Mouse (Mus musculus) CH12.LX (cell line): ENCODE measurements at regions not wholly inside any gene's neighbourhood (a gene's known extent, or its start where the extent isn't known, plus 50 kb on each side); places are given as distances from the start of the nearest gene placed in this dataset.

Experiments
- DNase-seq: peaks from one replicate; pipeline ENCODE4 v3.0.0-alpha.2; 2013; ENCODE audit errors: extremely low read depth
- H3K27ac ChIP-seq: 2 replicates; pipeline ENCODE4 v1.5.1; 2012; ENCODE audit warnings: low read depth, mild to moderate bottlenecking, control low read depth, moderate library complexity; ENCODE audit not compliant: insufficient read depth
- H3K27me3 ChIP-seq: replicated peaks from 2 replicates; pipeline ENCODE3; 2012; ENCODE audit warnings: inconsistent platforms
- H3K36me3 ChIP-seq, 2 experiments: replicated peaks in 1 of 2; 2 replicates each; pipeline versions ENCODE3 to v1.6.1; 2012; ENCODE audit warnings: inconsistent platforms in 1 of 2, low read length in 1 of 2, mild to moderate bottlenecking in 1 of 2, mixed read lengths in 1 of 2, moderate library complexity in 1 of 2; ENCODE audit not compliant: control insufficient read depth in 1 of 2, insufficient read depth in 1 of 2
- H3K4me1 ChIP-seq, 2 experiments: 2 replicates each; pipeline ENCODE4 v1.6.1; 2012; ENCODE audit warnings: inconsistent platforms in 1 of 2, moderate library complexity in 1 of 2; ENCODE audit not compliant: insufficient read depth in 2 of 2, control insufficient read depth in 1 of 2
- H3K4me2 ChIP-seq: 2 replicates; pipeline ENCODE4 v1.6.1; 2012; ENCODE audit warnings: low read depth, mild to moderate bottlenecking, control low read depth; ENCODE audit not compliant: poor library complexity, insufficient read depth, severe bottlenecking
- H3K4me3 ChIP-seq, 3 experiments: fragments of 150-350 bp in 1 of 3; sonication (generic) in 1 of 3; replicated peaks in 1 of 3; 2 replicates each; pipeline versions ENCODE3 to v1.5.1; 2011 to 2012; ENCODE audit warnings: low read depth in 2 of 3, low read length in 2 of 3, mild to moderate bottlenecking in 2 of 3, moderate library complexity in 2 of 3, control low read depth in 1 of 3, improper control_type of control experiment in 1 of 3, inconsistent platforms in 1 of 3, mixed read lengths in 1 of 3; ENCODE audit not compliant: poor library complexity in 1 of 3
- H3K79me2 ChIP-seq: replicated peaks from 2 replicates; pipeline ENCODE4 v1.6.1; 2012; ENCODE audit warnings: mild to moderate bottlenecking, moderate library complexity; ENCODE audit not compliant: control insufficient read depth, poor library complexity, insufficient read depth, severe bottlenecking; ENCODE audit errors: extremely low read depth
- H3K9ac ChIP-seq: 2 replicates; pipeline ENCODE4 v1.6.1; 2012; ENCODE audit warnings: low read depth, mild to moderate bottlenecking, control low read depth, moderate library complexity; ENCODE audit not compliant: insufficient read depth
- H3K9me3 ChIP-seq: replicated peaks from 2 replicates; pipeline ENCODE3; 2012; ENCODE audit warnings: low read length, inconsistent platforms, mixed read lengths
- CHD2 ChIP-seq: IDR thresholded peaks from 2 replicates; pipeline ENCODE4 v1.6.1; 2011; ENCODE audit warnings: low read length, improper control_type of control experiment
- ELF1 ChIP-seq: IDR thresholded peaks from 2 replicates; pipeline ENCODE4 v1.6.1; 2014; ENCODE audit warnings: low read depth, mild to moderate bottlenecking, inconsistent platforms, low read length, improper control_type of control experiment
- EP300 ChIP-seq: IDR thresholded peaks from 2 replicates; pipeline ENCODE4 v1.6.1; 2011; ENCODE audit warnings: low read length, improper control_type of control experiment
- GABPA ChIP-seq: IDR thresholded peaks from 2 replicates; pipeline ENCODE4 v1.6.1; 2012; ENCODE audit warnings: low read depth, low read length, improper control_type of control experiment, inconsistent platforms; ENCODE audit not compliant: insufficient replicate concordance
- HCFC1 ChIP-seq: IDR thresholded peaks from 2 replicates; pipeline ENCODE4 v1.6.1; 2012; ENCODE audit warnings: low read depth, mild to moderate bottlenecking, inconsistent platforms, low read length, improper control_type of control experiment
- JUN ChIP-seq: IDR thresholded peaks from 2 replicates; pipeline ENCODE4 v1.6.1; 2011; ENCODE audit warnings: low read depth, mild to moderate bottlenecking, low read length, improper control_type of control experiment, moderate library complexity; ENCODE audit not compliant: insufficient read depth
- JUND ChIP-seq: conservative IDR thresholded peaks from 2 replicates; pipeline ENCODE4 v1.6.1; 2011; ENCODE audit warnings: low read depth, low read length, improper control_type of control experiment
- KAT2A ChIP-seq: IDR thresholded peaks from 2 replicates; pipeline ENCODE4 v1.6.1; 2012; ENCODE audit warnings: low read length, improper control_type of control experiment, inconsistent platforms; ENCODE audit not compliant: insufficient replicate concordance
- MAFK ChIP-seq: IDR thresholded peaks from 2 replicates; pipeline ENCODE4 v1.6.1; 2011; ENCODE audit warnings: low read length, improper control_type of control experiment; ENCODE audit not compliant: insufficient replicate concordance
- MAX ChIP-seq: IDR thresholded peaks from 2 replicates; pipeline ENCODE4 v1.6.1; 2011; ENCODE audit warnings: low read length, improper control_type of control experiment
- MAZ ChIP-seq: IDR thresholded peaks from 2 replicates; pipeline ENCODE4 v1.6.1; 2012; ENCODE audit warnings: low read depth, mild to moderate bottlenecking, inconsistent platforms, low read length, improper control_type of control experiment, moderate library complexity
- MEF2A ChIP-seq: IDR thresholded peaks from 2 replicates; pipeline ENCODE4 v1.6.1; 2014; ENCODE audit warnings: low read depth, mild to moderate bottlenecking, inconsistent platforms, low read length, improper control_type of control experiment, borderline replicate concordance
- MYC ChIP-seq: IDR thresholded peaks from 2 replicates; pipeline ENCODE4 v1.6.1; 2011; ENCODE audit warnings: low read depth, mild to moderate bottlenecking, improper control_type of control experiment, low read length
- NELFE ChIP-seq: IDR thresholded peaks from 2 replicates; pipeline ENCODE4 v1.6.1; 2011; ENCODE audit warnings: low read depth, low read length, improper control_type of control experiment
- PAX5 ChIP-seq: IDR thresholded peaks from 2 replicates; pipeline ENCODE4 v1.6.1; 2012; ENCODE audit warnings: low read length, inconsistent platforms, mixed read lengths
- POLR2A ChIP-seq: IDR thresholded peaks from 2 replicates; pipeline ENCODE4 v1.6.1; 2011; ENCODE audit warnings: low read depth, mild to moderate bottlenecking, improper control_type of control experiment, low read length
- POLR2AphosphoS2 ChIP-seq: IDR thresholded peaks from 2 replicates; pipeline ENCODE4 v1.6.1; 2011; ENCODE audit warnings: low read depth, low read length, improper control_type of control experiment
- RAD21 ChIP-seq: IDR thresholded peaks from 2 replicates; pipeline ENCODE4 v1.6.1; 2011; ENCODE audit warnings: low read depth, mild to moderate bottlenecking, low read length, improper control_type of control experiment, moderate library complexity
- RCOR1 ChIP-seq: conservative IDR thresholded peaks from 2 replicates; pipeline ENCODE4 v1.6.1; 2012; ENCODE audit warnings: low read depth, mild to moderate bottlenecking, inconsistent platforms, low read length, improper control_type of control experiment
- SMC3 ChIP-seq: IDR thresholded peaks from 2 replicates; pipeline ENCODE4 v1.6.1; 2011; ENCODE audit warnings: low read depth, low read length, improper control_type of control experiment
- TCF12 ChIP-seq: IDR thresholded peaks from 2 replicates; pipeline ENCODE4 v1.6.1; 2014; ENCODE audit warnings: low read depth, mild to moderate bottlenecking, inconsistent platforms, low read length, improper control_type of control experiment
- UBTF ChIP-seq: IDR thresholded peaks from 2 replicates; pipeline ENCODE4 v1.6.1; 2012; ENCODE audit warnings: low read depth, mild to moderate bottlenecking, inconsistent platforms, low read length, improper control_type of control experiment, moderate library complexity
- USF2 ChIP-seq: conservative IDR thresholded peaks from 2 replicates; pipeline ENCODE4 v1.6.1; 2011; ENCODE audit warnings: low read depth, low read length, improper control_type of control experiment
- ZKSCAN1 ChIP-seq: IDR thresholded peaks from 2 replicates; pipeline ENCODE4 v1.6.1; 2012; ENCODE audit warnings: low read depth, inconsistent platforms, low read length, improper control_type of control experiment, borderline replicate concordance
- ZNF384 ChIP-seq: IDR thresholded peaks from 2 replicates; pipeline ENCODE4 v1.6.1; 2012; ENCODE audit warnings: low read depth, low read length, improper control_type of control experiment, inconsistent platforms
- dilution Hi-C: fragments of 300-500 bp; cut with MboI; formaldehyde crosslinking; loops from 2 replicates; pipeline ENCODE4 v1.14.3; 2020; ENCODE audit warnings: low sequenced_read_pairs; ENCODE audit not compliant: extremely low pct_unique_long_range_greater_than_20kb, extremely low pct_ligation_motif_present
- in situ Hi-C: fragments of 300-500 bp; cut with MboI; formaldehyde crosslinking; loops from 3 replicates; pipeline ENCODE4 v1.14.3; 2019; ENCODE audit warnings: low sequenced_read_pairs, low pct_ligation_motif_present, low pct_unique_long_range_greater_than_20kb, mixed read lengths

DNA sequence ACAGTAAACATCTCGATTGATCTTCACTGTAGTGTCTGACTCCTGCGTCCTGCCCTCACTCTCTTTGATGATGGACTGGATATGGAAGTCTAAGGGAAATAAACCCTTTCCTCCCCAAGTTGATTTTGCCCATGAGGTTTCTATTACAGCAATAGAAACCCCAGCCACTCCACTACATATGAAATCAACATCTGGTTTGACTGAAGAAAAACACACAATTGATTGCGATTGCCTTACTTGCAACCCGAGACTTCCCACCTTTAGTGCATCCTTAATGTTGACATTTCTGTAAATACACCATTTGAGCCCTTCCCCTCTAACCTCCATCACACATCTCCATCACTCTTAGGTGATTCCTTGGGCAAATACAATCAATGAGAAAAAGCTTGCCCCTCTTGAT, 255.6 kb upstream of the Tle4 start:
- no peaks in the 10 kb centered on the region for H3K79me2 ChIP-seq
- no peak overlapping the region for H3K4me2 ChIP-seq
- dilution Hi-C loops: no loop called here
- no peak for TF ChIP-seq ZKSCAN1
- TF ChIP-seq, all 38 proteins: peak for 0
- H3K27me3 ChIP-seq: no peaks in the 10 kb centered on the region
- no peak overlapping the region for H3K27ac ChIP-seq
- no peaks in the 10 kb centered on the region for H3K9me3 ChIP-seq
- in situ Hi-C loops: no loop called here
- H3K36me3 ChIP-seq: no peaks in the 10 kb centered on the region
- H3K4me3 ChIP-seq: no peak overlapping the region
- H3K4me1 ChIP-seq: no peaks in the 10 kb centered on the region
- H3K9ac ChIP-seq: no peak overlapping the region
- no peak for DNase-seq

GRCm38 (mm10) chr19:14849561-14849960, 251.7 kb upstream of the Tle4 start:
- no peaks in the 10 kb centered on the region for H3K79me2 ChIP-seq
- dilution Hi-C loops: no loop called here

DNA sequence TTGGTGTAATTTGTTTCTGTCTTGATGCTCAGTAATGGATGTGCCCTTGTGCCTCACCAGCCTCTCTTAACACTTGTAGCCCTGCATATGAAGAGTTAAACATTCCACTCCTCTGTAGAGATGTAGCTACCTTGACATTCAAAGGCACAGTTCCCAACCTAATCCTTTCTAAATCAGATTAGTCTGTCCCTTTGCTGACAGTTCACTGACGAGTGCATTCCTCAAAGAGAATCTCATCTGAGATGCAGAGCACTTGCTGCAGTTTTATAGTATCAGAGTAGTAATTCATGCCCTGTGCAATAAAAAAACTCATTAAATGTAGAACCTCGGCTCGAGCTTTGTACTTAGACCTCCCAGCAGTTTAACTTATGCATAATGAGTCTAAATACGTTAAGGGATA, 249.3 kb upstream of the Tle4 start:
- no peaks in the 10 kb centered on the region for H3K27me3 ChIP-seq
- dilution Hi-C loops: no loop called here
- TF ChIP-seq ZNF384: no peak
- TF ChIP-seq GABPA: no peak
- no peak for TF ChIP-seq RCOR1
- no peak for TF ChIP-seq JUND
- no peak for TF ChIP-seq POLR2AphosphoS2
- no peak for TF ChIP-seq PAX5
- TF ChIP-seq RAD21: no peak
- no peak for TF ChIP-seq EP300
- no peak for TF ChIP-seq TCF12
- TF ChIP-seq MAFK: no peak
- TF ChIP-seq MAX: no peak
- TF ChIP-seq ELF1: no peak
- TF ChIP-seq CHD2: no peak
- TF ChIP-seq MYC: no peak
- no peak for TF ChIP-seq KAT2A
- TF ChIP-seq, all 38 proteins: peak for 0
- no peak overlapping the region for H3K9ac ChIP-seq
- no peak overlapping the region for H3K4me2 ChIP-seq
- in situ Hi-C loops: no loop called here
- H3K9me3 ChIP-seq: no peaks in the 10 kb centered on the region
- no peak overlapping the region for H3K27ac ChIP-seq
- no peak overlapping the region for H3K4me3 ChIP-seq
- no peak for DNase-seq
- no peaks in the 10 kb centered on the region for H3K79me2 ChIP-seq
- no peaks in the 10 kb centered on the region for H3K36me3 ChIP-seq
- H3K4me1 ChIP-seq: no peaks in the 10 kb centered on the region

More at GRCm38 (mm10) chr19:14849561-14849960, 251.7 kb upstream of the Tle4 start:
- Histone ChIP-seq H3K27ac (no peak overlapping the region), H3K4me2 (no peak overlapping the region), H3K9ac (no peak overlapping the region), H3K4me3 (no peak overlapping the region), H3K9me3 (no peaks in the 10 kb centered on the region), H3K4me1 (no peaks in the 10 kb centered on the region), H3K27me3 (no peaks in the 10 kb centered on the region), H3K36me3 (no peaks in the 10 kb centered on the region)
- TF ChIP-seq MEF2A: no peak
- no peak for TF ChIP-seq MAX
- no peak for TF ChIP-seq POLR2AphosphoS2
- TF ChIP-seq KAT2A: no peak
- no peak for TF ChIP-seq USF2
- no peak for TF ChIP-seq UBTF
- no peak for TF ChIP-seq MYC
- no peak for TF ChIP-seq SMC3
- TF ChIP-seq RCOR1: no peak
- no peak for TF ChIP-seq JUN
- TF ChIP-seq POLR2A: no peak
- no peak for TF ChIP-seq HCFC1
- TF ChIP-seq NELFE: no peak
- TF ChIP-seq MAZ: no peak
- TF ChIP-seq ELF1: no peak
- no peak for DNase-seq
- in situ Hi-C loops: no loop called here
